Mouse (Mus musculus) hindbrain, embryonic 14.5 days (tissue): ENCODE data around the gene Uqcc2. TPM values are rescaled to one million over a fixed set of nuclear protein-coding genes. Genes with fewer than 3 reads are reported as not detected.

Source experiments
- ATAC-seq: fragments of 200-750 bp; cut with Nextera tagmentation; 2 replicates; pipeline ENCODE4 v1.8.0; 2017; ENCODE audit warnings: moderate number of reproducible peaks, mild to moderate bottlenecking, moderate TSS enrichment, moderate library complexity; ENCODE audit not compliant: low FRiP score
- DNase-seq: peaks from one replicate; pipeline ENCODE4 v3.0.0-alpha.2; 2015; ENCODE audit warnings: low spot score
- H3K27ac ChIP-seq: fragments of 300-500 bp; sonication (generic); 2 replicates; pipeline ENCODE4 v1.5.1; 2014; ENCODE audit warnings: mild to moderate bottlenecking, moderate library complexity
- H3K27me3 ChIP-seq: fragments of 300-500 bp; sonication (generic); 2 replicates; pipeline ENCODE4 v1.6.1; 2014; ENCODE audit warnings: mild to moderate bottlenecking, low read length, mixed read lengths; ENCODE audit not compliant: control insufficient read depth, insufficient read depth
- H3K36me3 ChIP-seq: fragments of 300-500 bp; sonication (generic); replicated peaks from 2 replicates; pipeline ENCODE4 v1.6.1; 2014; ENCODE audit not compliant: control insufficient read depth, insufficient read depth
- H3K4me1 ChIP-seq: fragments of 300-500 bp; sonication (generic); replicated peaks from 2 replicates; pipeline ENCODE4 v1.6.1; 2014; ENCODE audit warnings: antibody characterized with exemption, low read length, mixed read lengths; ENCODE audit not compliant: control insufficient read depth, insufficient read depth
- H3K4me2 ChIP-seq: fragments of 300-500 bp; sonication (generic); replicated peaks from 2 replicates; pipeline ENCODE4 v1.6.1; 2014; ENCODE audit warnings: mild to moderate bottlenecking, moderate library complexity
- H3K4me3 ChIP-seq: fragments of 300-500 bp; sonication (generic); replicated peaks from 2 replicates; pipeline ENCODE4 v1.5.1; 2014; ENCODE audit warnings: mild to moderate bottlenecking, low read length
- H3K9ac ChIP-seq: fragments of 300-500 bp; sonication (generic); 2 replicates; pipeline ENCODE4 v1.6.1; 2014
- H3K9me3 ChIP-seq: fragments of 300-500 bp; sonication (generic); 2 replicates; pipeline ENCODE4 v1.6.1; 2016; ENCODE audit warnings: low read length; ENCODE audit not compliant: control insufficient read depth
- WGBS: fragments of 180-500 bp; shearing (Covaris S2); extraction: QIAGEN DNeasy Blood & Tissue Kit; methylation state at CpG from one replicate; pipeline ENCODE4 v1.1.7; 2014; 5-methylcytosine and 5-hydroxymethylcytosine counted together
- polyA plus RNA-seq: library from polyadenylated mRNA; unstranded; fragments of >200 nt; fragmentation: Nextera tagmentation; extraction: Ambion mirVana; gene quantifications from 2 replicates; pipeline ENCODE4 v1.2.1, GENCODE M21; 2014

Uqcc2 gene
- 359 and 406 TPM in 2 replicates for polyA plus RNA-seq

GRCm38 (mm10) chr17:27133551-27134141 is at the start of gene Uqcc2:
Uqcc2 (minus strand) TSS chr17:27133916.
- Histone ChIP-seq H3K27me3 (0 out of 2 replicates have a peak, but pooled peaks cover 3% of the 10 kb centered on the region), H3K4me3 (peak within 1 kb of the TSS; percentile 52), H3K4me1 (peaks cover 40% of the 10 kb centered on the region), H3K36me3 (no peaks in the 10 kb centered on the region), H3K9ac (peak within 1 kb of the TSS; percentile 74), H3K27ac (peak within 1 kb of the TSS; percentile 87), H3K4me2 (peak within 1 kb of the TSS; percentile 55), H3K9me3 (no peaks in the 10 kb centered on the region)
- peak; percentile 91 for ATAC-seq
- DNase-seq, result peak; percentile 99
- WGBS, result under 1% methylated on average over 46 of the region's 46 CpGs

- H3K36me3 ChIP-seq, result no peaks in the 10 kb centered on the region
- WGBS, result 54% methylated on average over 5 of the region's 5 CpGs
- DNase-seq (no peak), ATAC-seq (no peak)
- H3K4me2 ChIP-seq, result no peak overlapping the region
- no peak overlapping the region for H3K27ac ChIP-seq
- H3K9me3 ChIP-seq, result no peaks in the 10 kb centered on the region
- H3K27me3 ChIP-seq, result no peaks in the 10 kb centered on the region
- H3K4me1 ChIP-seq, result no peaks in the 10 kb centered on the region
- no peak overlapping the region for H3K4me3 ChIP-seq
- no peak overlapping the region for H3K9ac ChIP-seq
Measured at GRCm38 (mm10) chr17:27182401-27182800, 48.7 kb upstream of the Uqcc2 start.

GRCm38 (mm10) chr17:27181666-27182065 is 48.0 kb upstream of the Uqcc2 start:
- H3K4me2 ChIP-seq, result no peak overlapping the region
- H3K27me3 ChIP-seq, result no peaks in the 10 kb centered on the region
- H3K27ac ChIP-seq, result no peak overlapping the region
- ATAC-seq (no peak), DNase-seq (no peak)
- no peaks in the 10 kb centered on the region for H3K4me1 ChIP-seq
- no peak overlapping the region for H3K9ac ChIP-seq
- H3K4me3 ChIP-seq, result no peak overlapping the region
- 42% methylated on average over 3 of the region's 3 CpGs for WGBS
- H3K9me3 ChIP-seq, result no peaks in the 10 kb centered on the region
- no peaks in the 10 kb centered on the region for H3K36me3 ChIP-seq

GRCm38 (mm10) chr17:27179681-27180280 is 46.1 kb upstream of the Uqcc2 start:
- Histone ChIP-seq H3K4me2 (no peak overlapping the region), H3K27ac (no peak overlapping the region), H3K9me3 (no peaks in the 10 kb centered on the region), H3K4me3 (no peak overlapping the region), H3K9ac (no peak overlapping the region), H3K36me3 (no peaks in the 10 kb centered on the region), H3K4me1 (peaks cover 15% of the 10 kb centered on the region), H3K27me3 (no peaks in the 10 kb centered on the region)
- WGBS, result 69% methylated on average over 12 of the region's 12 CpGs
- ATAC-seq (no peak), DNase-seq (no peak)

GRCm38 (mm10) chr17:27178427-27179177 is 44.9 kb upstream of the Uqcc2 start:
- 84% methylated on average over 17 of the region's 17 CpGs for WGBS
- no peak for ATAC-seq
- Histone ChIP-seq H3K27ac (no peak overlapping the region), H3K27me3 (no peaks in the 10 kb centered on the region), H3K36me3 (no peaks in the 10 kb centered on the region), H3K9ac (no peak overlapping the region), H3K4me2 (no peak overlapping the region), H3K4me1 (peaks cover 15% of the 10 kb centered on the region), H3K4me3 (no peak overlapping the region), H3K9me3 (no peaks in the 10 kb centered on the region)
- DNase-seq, result no peak

- no peaks in the 10 kb centered on the region for H3K9me3 ChIP-seq
Measured at GRCm38 (mm10) chr17:27178019-27178418, 44.3 kb upstream of the Uqcc2 start.

GRCm38 (mm10) chr17:27176754-27177153 is 43.0 kb upstream of the Uqcc2 start:
- H3K27me3 ChIP-seq, result no peaks in the 10 kb centered on the region
- 82% methylated on average over 4 of the region's 4 CpGs for WGBS

More at GRCm38 (mm10) chr17:27178019-27178418, 44.3 kb upstream of the Uqcc2 start:
- ATAC-seq, result no peak
- H3K4me1 ChIP-seq, result peaks cover 15% of the 10 kb centered on the region
- no peak overlapping the region for H3K9ac ChIP-seq
- no peaks in the 10 kb centered on the region for H3K27me3 ChIP-seq
- H3K4me2 ChIP-seq, result no peak overlapping the region
- DNase-seq, result no peak
- H3K4me3 ChIP-seq, result no peak overlapping the region
- H3K27ac ChIP-seq, result no peak overlapping the region
- WGBS, result 89% methylated on average over 9 of the region's 9 CpGs
- H3K36me3 ChIP-seq, result no peaks in the 10 kb centered on the region

GRCm38 (mm10) chr17:27176287-27176686 is 42.6 kb upstream of the Uqcc2 start:
- Histone ChIP-seq H3K27ac (no peak overlapping the region), H3K36me3 (no peaks in the 10 kb centered on the region), H3K27me3 (no peaks in the 10 kb centered on the region), H3K9ac (no peak overlapping the region), H3K4me3 (no peak overlapping the region), H3K9me3 (no peaks in the 10 kb centered on the region), H3K4me1 (peaks cover 15% of the 10 kb centered on the region), H3K4me2 (no peak overlapping the region)
- ATAC-seq (no peak), DNase-seq (no peak)
- 75% methylated on average over 3 of the region's 3 CpGs for WGBS

More at GRCm38 (mm10) chr17:27176754-27177153, 43.0 kb upstream of the Uqcc2 start:
- H3K9ac ChIP-seq, result no peak overlapping the region
- DNase-seq (no peak), ATAC-seq (no peak)
- H3K9me3 ChIP-seq, result no peaks in the 10 kb centered on the region
- no peaks in the 10 kb centered on the region for H3K36me3 ChIP-seq
- no peak overlapping the region for H3K4me3 ChIP-seq
- no peak overlapping the region for H3K27ac ChIP-seq
- H3K4me2 ChIP-seq, result no peak overlapping the region
- H3K4me1 ChIP-seq, result peaks cover 15% of the 10 kb centered on the region

- no peak overlapping the region for H3K9ac ChIP-seq
- 24% methylated on average over 14 of the region's 14 CpGs for WGBS
- H3K27me3 ChIP-seq, result no peaks in the 10 kb centered on the region
- DNase-seq, result peak; percentile 50
- ATAC-seq, result peak; percentile 70; the same call in 1 of the 2 replicates
- peaks cover 15% of the 10 kb centered on the region for H3K4me1 ChIP-seq
- no peaks in the 10 kb centered on the region for H3K36me3 ChIP-seq
- no peak overlapping the region for H3K4me2 ChIP-seq
- H3K27ac ChIP-seq, result peak overlapping the region; percentile 32
- H3K9me3 ChIP-seq, result no peaks in the 10 kb centered on the region
- H3K4me3 ChIP-seq, result no peak overlapping the region
Measured at GRCm38 (mm10) chr17:27175196-27175874, 41.6 kb upstream of the Uqcc2 start.
